Mouse (Mus musculus): ENCODE results near the gene Sfxn5. TPM values are rescaled to one million over a fixed set of nuclear protein-coding genes. Genes with fewer than 3 reads are reported as not detected.

Gene Sfxn5
- polyA plus RNA-seq, 1 experiment from 2014 or later = 22.7 TPM

DNA sequence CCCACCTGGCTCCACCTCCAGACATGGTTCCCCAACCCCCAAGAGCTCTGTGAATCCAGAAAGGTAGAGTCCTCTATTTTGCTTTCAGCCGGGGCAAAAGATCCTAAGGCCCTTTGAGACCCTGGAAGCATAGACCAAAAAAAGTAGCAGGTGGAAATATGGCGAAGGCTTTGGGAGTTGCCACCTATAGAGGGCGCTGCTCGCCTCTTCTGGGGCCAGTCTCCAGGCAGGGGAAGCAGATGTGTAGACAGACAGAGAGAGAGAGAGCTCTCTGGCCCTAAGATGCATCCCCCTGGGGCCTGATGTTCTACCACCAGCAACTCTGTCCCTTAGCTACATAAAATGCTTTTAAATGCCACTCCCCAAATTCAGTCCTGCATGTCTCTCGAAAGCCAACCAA, 96.2 kb downstream of the Sfxn5 start:
- 31% methylated on average over 5 of the region's 5 CpGs for WGBS
- Histone ChIP-seq H3K9ac (no peak overlapping the region), H3K4me3 (no peak overlapping the region), H3K9me3 (replicated peaks) (no peaks in the 10 kb centered on the region), H3K36me3 (ENCODE audit: poor library complexity, severe bottlenecking) (no peaks in the 10 kb centered on the region), H3K27me3 (no peaks in the 10 kb centered on the region), H3K27ac (peak overlapping the region; percentile 60), H3K4me1 (peaks cover 77% of the 10 kb centered on the region), H3K4me2 (no peak overlapping the region)
- ATAC-seq = no peak

DNA sequence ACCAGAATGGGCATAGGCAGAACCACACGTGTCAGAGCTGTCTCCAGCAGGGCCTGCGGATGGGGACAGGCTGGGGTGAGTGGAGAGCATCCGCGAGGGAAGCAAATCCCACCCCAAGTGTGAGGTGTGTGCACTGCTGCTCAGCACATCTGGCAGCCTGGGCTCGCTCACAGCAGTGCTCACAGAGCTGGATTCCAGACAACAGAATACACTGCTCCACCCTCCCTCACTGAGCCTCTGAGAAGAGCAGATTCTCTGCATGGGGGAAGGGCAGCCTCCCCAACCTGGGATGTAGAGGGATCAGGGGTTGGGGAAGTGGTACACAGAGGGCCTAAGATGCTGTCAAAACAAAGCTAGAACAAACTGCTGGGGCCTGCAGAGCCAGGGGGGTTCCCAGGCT, 98.4 kb downstream of the Sfxn5 start:
- Histone ChIP-seq H3K27ac (no peak overlapping the region), H3K9me3 (replicated peaks) (no peaks in the 10 kb centered on the region), H3K4me3 (no peak overlapping the region), H3K4me1 (peaks cover 76% of the 10 kb centered on the region), H3K27me3 (no peaks in the 10 kb centered on the region), H3K9ac (no peak overlapping the region), H3K4me2 (no peak overlapping the region), H3K36me3 (ENCODE audit: poor library complexity, severe bottlenecking) (no peaks in the 10 kb centered on the region)
- 36% methylated on average over 5 of the region's 5 CpGs for WGBS
- no peak for ATAC-seq

DNA sequence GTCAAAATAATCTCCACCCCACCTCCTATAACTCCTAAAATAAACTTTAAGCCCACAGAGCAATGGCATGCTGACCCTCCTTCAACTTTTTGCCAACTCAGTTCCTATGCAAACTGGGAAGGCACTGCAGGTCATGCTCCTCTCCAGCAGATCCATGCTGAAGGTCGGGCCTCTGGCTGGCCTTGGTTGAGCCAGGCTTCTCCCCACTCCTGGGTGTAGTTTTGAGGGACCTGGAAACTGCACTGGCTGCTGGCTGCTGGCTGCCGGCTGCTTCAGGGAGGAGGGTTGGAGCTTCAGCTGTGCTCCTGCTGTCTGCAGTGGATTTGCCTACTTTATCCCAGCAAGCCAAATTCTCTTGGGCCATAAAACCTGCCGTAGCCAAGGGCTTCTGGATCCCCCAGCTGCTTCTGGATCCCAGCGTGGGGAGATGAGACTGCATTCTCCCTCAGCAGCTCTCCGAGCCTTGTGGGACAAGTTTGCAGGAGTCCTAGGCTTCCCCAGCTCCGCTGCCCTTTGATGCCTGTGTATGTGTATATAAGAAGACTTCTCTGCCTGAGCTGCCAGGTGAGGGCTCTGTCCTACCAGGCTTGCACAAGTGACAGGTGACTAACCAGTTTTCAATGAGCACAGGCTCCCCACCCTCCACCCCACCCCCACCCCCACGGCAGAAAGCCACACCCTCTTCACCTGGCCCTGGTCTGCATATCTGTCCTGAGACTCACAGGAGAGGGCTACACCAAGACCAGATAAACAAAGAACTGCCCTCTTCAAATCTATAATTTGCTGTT, 100.2 kb downstream of the Sfxn5 start:
- Histone ChIP-seq H3K27ac (no peak overlapping the region), H3K4me2 (no peak overlapping the region), H3K4me3 (no peak overlapping the region), H3K4me1 (peaks cover 60% of the 10 kb centered on the region), H3K9me3 (replicated peaks) (no peaks in the 10 kb centered on the region), H3K27me3 (no peaks in the 10 kb centered on the region), H3K9ac (no peak overlapping the region), H3K36me3 (ENCODE audit: poor library complexity, severe bottlenecking) (no peaks in the 10 kb centered on the region)
- ATAC-seq = no peak
- WGBS = 51% methylated on average over 7 of the region's 7 CpGs

DNA sequence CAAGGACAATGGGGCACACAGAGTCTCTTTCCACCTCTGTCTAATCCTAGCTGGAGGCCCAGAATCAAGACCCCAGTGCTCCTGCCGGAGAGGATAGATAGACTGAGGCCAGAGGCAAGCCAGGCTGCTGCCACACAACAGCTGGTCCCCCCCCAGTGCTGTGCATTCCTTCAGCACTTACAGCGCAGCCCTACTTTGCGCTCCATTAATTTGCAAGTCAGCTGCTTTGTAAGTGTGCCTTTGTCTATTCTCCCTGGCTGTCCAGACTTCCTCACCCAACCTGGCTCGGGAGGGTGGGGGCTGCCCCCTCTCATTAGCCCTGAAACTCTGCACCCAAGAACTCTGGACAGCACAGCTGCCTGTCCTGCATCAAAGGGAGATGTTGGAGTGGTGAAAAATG, 101.2 kb downstream of the Sfxn5 start:
- no peak overlapping the region for H3K4me2 ChIP-seq
- H3K4me1 ChIP-seq = peaks cover 54% of the 10 kb centered on the region
- ATAC-seq = peak; percentile 41
- WGBS = 13% methylated on average over 4 of the region's 4 CpGs
- no peaks in the 10 kb centered on the region for H3K36me3 ChIP-seq (ENCODE audit: poor library complexity, severe bottlenecking)
- H3K9me3 ChIP-seq (replicated peaks) = no peaks in the 10 kb centered on the region
- H3K27ac ChIP-seq = no peak overlapping the region
- no peak overlapping the region for H3K9ac ChIP-seq
- H3K27me3 ChIP-seq = no peaks in the 10 kb centered on the region
- no peak overlapping the region for H3K4me3 ChIP-seq

DNA sequence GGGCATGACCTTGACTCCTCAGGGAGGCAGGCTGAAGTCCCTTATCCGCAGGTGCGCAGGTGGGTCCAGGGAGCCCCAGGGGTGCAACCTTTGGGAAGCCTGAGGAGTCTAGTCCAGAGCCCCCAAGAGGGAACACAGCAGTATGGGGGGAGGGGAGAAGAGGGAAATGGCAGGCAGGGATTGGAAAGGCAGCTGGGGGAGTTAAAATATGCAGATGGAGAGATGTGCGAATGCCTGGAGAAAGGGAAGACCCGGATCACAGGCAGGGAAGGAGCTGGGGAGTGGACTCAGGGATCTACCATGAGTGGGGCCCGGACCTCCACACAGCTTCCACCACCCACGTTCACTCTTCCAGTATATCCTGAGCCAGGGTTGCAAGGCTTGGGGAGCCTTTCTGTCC, 101.8 kb downstream of the Sfxn5 start:
- Histone ChIP-seq H3K4me3 (no peak overlapping the region), H3K4me1 (peaks cover 54% of the 10 kb centered on the region), H3K27ac (no peak overlapping the region), H3K36me3 (ENCODE audit: poor library complexity, severe bottlenecking) (no peaks in the 10 kb centered on the region), H3K9me3 (replicated peaks) (no peaks in the 10 kb centered on the region), H3K9ac (no peak overlapping the region), H3K27me3 (no peaks in the 10 kb centered on the region), H3K4me2 (peak overlapping the region; percentile 19; the same call in 1 of the 2 replicates)
- 24% methylated on average over 6 of the region's 6 CpGs for WGBS
- ATAC-seq = peak; percentile 48

DNA sequence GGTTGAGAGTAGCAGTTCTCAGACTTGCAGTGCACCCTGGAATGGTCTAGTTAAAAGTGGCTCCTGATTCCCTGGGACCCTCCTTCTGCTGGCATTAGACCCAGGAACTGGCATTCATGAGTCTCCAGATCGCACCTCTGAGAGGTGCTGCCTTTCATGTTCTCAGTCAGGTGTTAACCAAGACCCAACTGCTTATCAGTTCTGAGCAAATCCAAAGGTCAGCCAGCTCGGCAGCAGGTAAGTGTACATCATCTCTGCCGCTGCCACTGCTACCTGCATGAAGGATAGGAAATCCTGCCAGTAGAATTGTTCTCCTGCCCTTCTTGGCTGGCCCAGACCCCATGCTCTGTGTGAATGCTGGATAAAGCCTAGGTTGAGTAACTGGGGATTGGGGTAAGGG, 102.5 kb downstream of the Sfxn5 start:
- Histone ChIP-seq H3K4me1 (peaks cover 53% of the 10 kb centered on the region), H3K9ac (no peak overlapping the region), H3K36me3 (ENCODE audit: poor library complexity, severe bottlenecking) (0 out of 2 replicates have a peak, but pooled peaks cover under 1% of the 10 kb centered on the region), H3K4me3 (no peak overlapping the region), H3K4me2 (no peak overlapping the region), H3K27ac (no peak overlapping the region), H3K9me3 (replicated peaks) (no peaks in the 10 kb centered on the region), H3K27me3 (no peaks in the 10 kb centered on the region)
- no peak for ATAC-seq
- WGBS = 86% methylated on average over 3 of the region's 3 CpGs

DNA sequence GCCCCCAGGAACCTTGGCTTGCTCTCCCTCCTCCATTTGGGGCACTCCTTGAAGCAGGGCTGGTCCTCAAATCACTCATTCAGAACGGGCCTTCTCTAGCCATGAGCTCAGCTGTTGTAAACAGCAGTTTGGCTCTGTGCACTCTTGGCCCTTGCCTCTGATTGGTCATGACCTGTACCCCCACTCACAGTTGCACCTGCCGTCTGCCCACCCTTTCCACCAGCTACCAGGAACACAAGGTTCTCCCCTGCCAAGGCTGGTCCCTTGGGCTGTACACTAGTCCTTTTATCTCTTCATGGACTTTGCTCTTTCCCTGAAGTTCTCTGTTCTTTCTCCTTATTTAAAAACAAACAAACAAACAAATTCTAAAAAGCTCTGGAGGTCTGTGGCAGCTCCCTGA, 105.7 kb downstream of the Sfxn5 start:
- no peaks in the 10 kb centered on the region; the same call in 1 of the 2 replicates for H3K9me3 ChIP-seq (replicated peaks)
- H3K9ac ChIP-seq = no peak overlapping the region
- H3K27me3 ChIP-seq = no peaks in the 10 kb centered on the region
- ATAC-seq = no peak
- WGBS = 86% methylated on average over 2 of the region's 2 CpGs
- H3K4me3 ChIP-seq = no peak overlapping the region
- no peak overlapping the region for H3K4me2 ChIP-seq
- H3K36me3 ChIP-seq (ENCODE audit: poor library complexity, severe bottlenecking) = 0 out of 2 replicates have a peak, but pooled peaks cover 3% of the 10 kb centered on the region
- H3K27ac ChIP-seq = no peak overlapping the region
- peaks cover 58% of the 10 kb centered on the region for H3K4me1 ChIP-seq

DNA sequence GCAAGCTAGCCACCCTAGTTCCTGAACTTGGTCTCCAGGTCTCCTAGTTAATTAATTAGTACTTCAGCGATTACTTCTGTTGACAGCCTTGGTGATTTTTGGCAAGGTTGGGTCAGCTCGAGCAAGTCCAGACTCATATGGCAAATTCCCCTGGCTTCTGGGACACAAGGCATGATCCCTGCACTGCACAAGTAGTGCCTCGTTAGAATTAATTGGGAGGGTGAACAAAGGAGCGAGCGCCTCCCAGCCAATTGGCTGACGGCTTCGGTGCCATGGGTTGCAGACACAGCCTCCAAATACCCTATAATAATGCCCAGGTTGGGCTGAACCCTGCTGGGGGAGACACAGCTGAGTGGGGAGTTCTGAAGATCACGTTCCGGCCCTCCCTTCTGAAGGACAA, 106.7 kb downstream of the Sfxn5 start:
- Histone ChIP-seq H3K4me2 (no peak overlapping the region), H3K36me3 (ENCODE audit: poor library complexity, severe bottlenecking) (0 out of 2 replicates have a peak, but pooled peaks cover 3% of the 10 kb centered on the region), H3K9ac (no peak overlapping the region), H3K27ac (peak overlapping the region; percentile 37), H3K27me3 (no peaks in the 10 kb centered on the region), H3K9me3 (replicated peaks) (no peaks in the 10 kb centered on the region; the same call in 1 of the 2 replicates), H3K4me1 (peaks cover 51% of the 10 kb centered on the region), H3K4me3 (no peak overlapping the region)
- 28% methylated on average over 9 of the region's 9 CpGs for WGBS
- peak; percentile 61; the same call in 1 of the 2 replicates for ATAC-seq

DNA sequence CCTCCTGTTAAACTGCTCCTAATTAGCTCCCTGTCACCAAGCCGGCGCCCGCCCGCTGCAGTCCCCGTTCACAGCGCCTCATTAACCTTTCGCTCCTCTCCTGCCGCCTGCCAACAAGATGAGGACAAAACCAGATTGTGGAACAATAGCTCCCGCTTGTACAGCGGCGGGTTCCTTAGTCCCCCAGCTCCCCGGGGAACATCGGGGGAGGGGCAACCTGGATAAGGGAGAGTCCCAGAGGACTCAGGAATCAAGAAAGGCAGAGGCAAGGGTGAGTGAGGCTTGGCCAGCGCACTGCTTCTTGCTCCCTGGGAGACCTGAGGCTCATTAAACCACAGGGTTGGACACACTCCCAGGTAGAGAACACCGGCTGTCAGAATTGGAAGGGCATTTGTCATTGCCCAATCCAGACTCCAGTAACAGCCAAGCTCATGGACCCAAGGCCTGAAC, 108.8 kb downstream of the Sfxn5 start:
- Histone ChIP-seq H3K9ac (no peak overlapping the region), H3K4me3 (no peak overlapping the region), H3K36me3 (ENCODE audit: poor library complexity, severe bottlenecking) (0 out of 2 replicates have a peak, but pooled peaks cover 7% of the 10 kb centered on the region), H3K4me1 (peaks cover 58% of the 10 kb centered on the region), H3K9me3 (replicated peaks) (no peaks in the 10 kb centered on the region; the same call in 1 of the 2 replicates), H3K4me2 (no peak overlapping the region), H3K27me3 (no peaks in the 10 kb centered on the region), H3K27ac (peak overlapping the region; percentile 32)
- peak; percentile 50 for ATAC-seq
- WGBS = 14% methylated on average over 15 of the region's 15 CpGs

DNA sequence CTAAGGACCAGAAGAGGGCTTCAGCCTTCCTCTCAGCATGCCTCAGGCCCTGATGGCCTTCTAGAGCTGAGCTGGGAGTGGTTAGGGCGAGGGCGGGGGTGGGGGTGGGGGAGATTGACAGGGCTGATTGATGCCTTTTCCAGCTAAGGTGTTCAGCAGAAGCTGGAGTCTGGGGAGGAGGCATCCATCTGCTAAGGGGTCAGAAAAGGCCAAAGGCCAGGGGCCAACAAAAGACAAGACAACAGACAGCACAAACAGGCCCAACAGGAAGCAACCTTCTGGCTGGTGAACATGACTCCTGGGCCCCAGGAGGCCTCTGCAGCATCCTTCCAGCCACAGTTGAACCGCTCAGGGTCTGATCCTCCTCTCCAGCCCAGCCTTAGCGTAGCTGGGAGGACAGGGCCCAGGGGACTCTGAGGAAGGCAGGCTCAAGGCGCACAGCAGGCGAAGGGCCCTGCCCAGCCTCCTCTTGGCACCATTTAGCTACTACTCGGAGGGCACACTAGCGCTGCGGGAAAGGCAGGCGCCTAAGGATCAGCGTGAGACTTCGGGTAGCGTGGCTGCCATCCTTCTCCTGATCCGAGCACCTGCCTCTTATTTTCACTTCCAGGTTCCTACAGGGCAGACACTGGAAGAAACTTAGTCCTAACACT, 109.6 kb downstream of the Sfxn5 start:
- Histone ChIP-seq H3K9ac (no peak overlapping the region), H3K27ac (peak overlapping the region; percentile 63), H3K4me1 (peaks cover 66% of the 10 kb centered on the region), H3K36me3 (ENCODE audit: poor library complexity, severe bottlenecking) (0 out of 2 replicates have a peak, but pooled peaks cover 7% of the 10 kb centered on the region), H3K9me3 (replicated peaks) (no peaks in the 10 kb centered on the region; the same call in 1 of the 2 replicates), H3K4me3 (no peak overlapping the region), H3K27me3 (no peaks in the 10 kb centered on the region), H3K4me2 (no peak overlapping the region)
- 35% methylated on average over 14 of the region's 14 CpGs for WGBS
- ATAC-seq = no peak

DNA sequence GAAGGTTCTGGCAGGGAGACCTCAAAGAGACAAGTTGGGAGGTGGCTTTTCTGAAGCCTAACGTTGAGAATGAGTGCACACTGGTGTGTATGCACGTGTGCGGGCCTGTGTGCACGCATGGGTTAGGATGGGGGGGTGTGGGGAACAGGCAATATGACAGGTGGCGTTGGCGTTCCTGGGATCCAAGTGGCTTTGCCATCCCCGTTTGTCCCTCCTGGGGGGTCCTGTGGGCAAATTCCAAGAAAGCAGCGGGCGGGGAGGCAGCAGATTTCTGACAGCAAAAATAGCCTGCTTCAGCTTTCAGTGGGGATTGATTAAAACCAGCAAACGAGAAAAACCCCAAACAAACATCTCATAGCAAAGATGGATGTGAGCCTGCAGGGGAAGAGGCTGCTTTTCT, 110.7 kb downstream of the Sfxn5 start:
- Histone ChIP-seq H3K4me2 (no peak overlapping the region), H3K27ac (no peak overlapping the region), H3K4me3 (no peak overlapping the region), H3K9me3 (replicated peaks) (no peaks in the 10 kb centered on the region; the same call in 1 of the 2 replicates), H3K36me3 (ENCODE audit: poor library complexity, severe bottlenecking) (0 out of 2 replicates have a peak, but pooled peaks cover 7% of the 10 kb centered on the region), H3K27me3 (no peaks in the 10 kb centered on the region), H3K9ac (no peak overlapping the region), H3K4me1 (peaks cover 74% of the 10 kb centered on the region)
- no peak for ATAC-seq
- WGBS = 79% methylated on average over 10 of the region's 10 CpGs

DNA sequence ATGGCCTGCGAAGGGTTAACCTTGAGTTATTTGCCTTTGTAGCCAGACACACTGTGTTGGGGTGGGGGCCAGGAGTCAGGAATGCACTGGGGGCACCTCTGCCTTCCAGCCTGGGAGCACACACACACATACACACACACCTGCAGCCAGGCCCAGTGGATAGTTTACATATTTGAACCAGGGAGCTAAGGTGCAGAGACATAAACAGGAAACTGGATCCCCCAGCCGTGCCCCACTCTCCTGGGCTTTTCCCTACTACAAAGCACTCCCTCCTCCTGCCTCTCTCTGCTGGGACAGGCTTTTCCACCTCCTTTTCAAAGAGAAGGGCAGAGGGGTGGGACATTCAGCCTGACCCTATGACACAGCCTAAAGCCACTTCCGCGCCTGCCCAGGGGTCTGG, 112.3 kb downstream of the Sfxn5 start:
- H3K27ac ChIP-seq = no peak overlapping the region; the same call in 1 of the 2 replicates
- H3K36me3 ChIP-seq (ENCODE audit: poor library complexity, severe bottlenecking) = 0 out of 2 replicates have a peak, but pooled peaks cover 7% of the 10 kb centered on the region
- no peak overlapping the region for H3K4me2 ChIP-seq
- ATAC-seq = no peak
- H3K27me3 ChIP-seq = no peaks in the 10 kb centered on the region
- no peak overlapping the region for H3K4me3 ChIP-seq
- WGBS = 43% methylated on average over 4 of the region's 4 CpGs
- peaks cover 64% of the 10 kb centered on the region for H3K4me1 ChIP-seq
- H3K9ac ChIP-seq = no peak overlapping the region
- no peaks in the 10 kb centered on the region; the same call in 1 of the 2 replicates for H3K9me3 ChIP-seq (replicated peaks)
